Mouse (Mus musculus): Measurements from ENCODE around the gene Treml4. TPM values are rescaled to one million over a fixed set of nuclear protein-coding genes. Genes with fewer than 3 reads are reported as not detected.

Treml4 gene
- polyA plus RNA-seq, 1 experiment from 2014 or later: 0.43 TPM

GRCm38 (mm10) chr17:48268276-48268675, 4.2 kb downstream of the Treml4 start:
- Histone ChIP-seq H3K4me2 (replicated peaks; ENCODE audit: low read depth, low read length) (no peak overlapping the region), H3K4me1 (ENCODE audit: control insufficient read depth, insufficient read depth, low read length) (no peaks in the 10 kb centered on the region), H3K27me3 (ENCODE audit: control insufficient read depth, insufficient read depth, low read length) (no peaks in the 10 kb centered on the region), H3K4me3 (ENCODE audit: low read length) (no peak overlapping the region), H3K27ac (ENCODE audit: low read depth, low read length) (no peak overlapping the region), H3K9ac (ENCODE audit: low read depth, low read length) (no peak overlapping the region), H3K9me3 (ENCODE audit: control insufficient read depth, low read length) (no peaks in the 10 kb centered on the region), H3K36me3 (ENCODE audit: control insufficient read depth, insufficient read depth, low read length) (no peaks in the 10 kb centered on the region)
- no peak for ATAC-seq (ENCODE audit: low FRiP score, low TSS enrichment)

GRCm38 (mm10) chr17:48269833-48270232, 5.7 kb downstream of the Treml4 start:
- Histone ChIP-seq H3K36me3 (ENCODE audit: control insufficient read depth, insufficient read depth, low read length) (no peaks in the 10 kb centered on the region), H3K4me3 (ENCODE audit: low read length) (no peak overlapping the region), H3K4me2 (replicated peaks; ENCODE audit: low read depth, low read length) (no peak overlapping the region), H3K27me3 (ENCODE audit: control insufficient read depth, insufficient read depth, low read length) (no peaks in the 10 kb centered on the region), H3K27ac (ENCODE audit: low read depth, low read length) (no peak overlapping the region), H3K9me3 (ENCODE audit: control insufficient read depth, low read length) (no peaks in the 10 kb centered on the region), H3K9ac (ENCODE audit: low read depth, low read length) (no peak overlapping the region), H3K4me1 (ENCODE audit: control insufficient read depth, insufficient read depth, low read length) (no peaks in the 10 kb centered on the region)
- WGBS: 87% methylated on average over 4 of the region's 4 CpGs
- no peak for ATAC-seq (ENCODE audit: low FRiP score, low TSS enrichment)

- Histone ChIP-seq H3K27ac (ENCODE audit: low read depth, low read length) (no peak overlapping the region), H3K4me1 (ENCODE audit: control insufficient read depth, insufficient read depth, low read length) (no peaks in the 10 kb centered on the region), H3K9me3 (ENCODE audit: control insufficient read depth, low read length) (no peaks in the 10 kb centered on the region), H3K4me2 (replicated peaks; ENCODE audit: low read depth, low read length) (no peak overlapping the region), H3K36me3 (ENCODE audit: control insufficient read depth, insufficient read depth, low read length) (no peaks in the 10 kb centered on the region), H3K9ac (ENCODE audit: low read depth, low read length) (no peak overlapping the region), H3K27me3 (ENCODE audit: control insufficient read depth, insufficient read depth, low read length) (no peaks in the 10 kb centered on the region), H3K4me3 (ENCODE audit: low read length) (no peak overlapping the region)
- ATAC-seq (ENCODE audit: low FRiP score, low TSS enrichment): no peak
- WGBS: 71% methylated on average over 5 of the region's 5 CpGs
These were observed 8.1 kb downstream of the Treml4 start for GRCm38 (mm10) chr17:48272158-48272557.

- WGBS: 90% methylated on average over 4 of the region's 4 CpGs
These were observed 8.5 kb downstream of the Treml4 start for GRCm38 (mm10) chr17:48272598-48272997.

GRCm38 (mm10) chr17:48274098-48274497, 10.0 kb downstream of the Treml4 start:
- H3K9me3 ChIP-seq (ENCODE audit: control insufficient read depth, low read length): no peaks in the 10 kb centered on the region
- H3K36me3 ChIP-seq (ENCODE audit: control insufficient read depth, insufficient read depth, low read length): no peaks in the 10 kb centered on the region
- H3K4me2 ChIP-seq (replicated peaks; ENCODE audit: low read depth, low read length): no peak overlapping the region
- H3K4me3 ChIP-seq (ENCODE audit: low read length): no peak overlapping the region
- WGBS: 90% methylated on average over 4 of the region's 4 CpGs
- no peak for ATAC-seq (ENCODE audit: low FRiP score, low TSS enrichment)
- no peaks in the 10 kb centered on the region for H3K4me1 ChIP-seq (ENCODE audit: control insufficient read depth, insufficient read depth, low read length)
- no peaks in the 10 kb centered on the region for H3K27me3 ChIP-seq (ENCODE audit: control insufficient read depth, insufficient read depth, low read length)
- H3K9ac ChIP-seq (ENCODE audit: low read depth, low read length): no peak overlapping the region
- H3K27ac ChIP-seq (ENCODE audit: low read depth, low read length): no peak overlapping the region

More at GRCm38 (mm10) chr17:48272598-48272997, 8.5 kb downstream of the Treml4 start:
- H3K4me1 ChIP-seq (ENCODE audit: control insufficient read depth, insufficient read depth, low read length): no peaks in the 10 kb centered on the region
- H3K4me2 ChIP-seq (replicated peaks; ENCODE audit: low read depth, low read length): no peak overlapping the region
- H3K4me3 ChIP-seq (ENCODE audit: low read length): no peak overlapping the region
- no peaks in the 10 kb centered on the region for H3K9me3 ChIP-seq (ENCODE audit: control insufficient read depth, low read length)
- no peaks in the 10 kb centered on the region for H3K36me3 ChIP-seq (ENCODE audit: control insufficient read depth, insufficient read depth, low read length)
- no peak overlapping the region for H3K9ac ChIP-seq (ENCODE audit: low read depth, low read length)
- H3K27ac ChIP-seq (ENCODE audit: low read depth, low read length): no peak overlapping the region
- no peak for ATAC-seq (ENCODE audit: low FRiP score, low TSS enrichment)
- no peaks in the 10 kb centered on the region for H3K27me3 ChIP-seq (ENCODE audit: control insufficient read depth, insufficient read depth, low read length)

GRCm38 (mm10) chr17:48274885-48275284, 10.8 kb downstream of the Treml4 start:
- Histone ChIP-seq H3K36me3 (ENCODE audit: control insufficient read depth, insufficient read depth, low read length) (no peaks in the 10 kb centered on the region), H3K4me3 (ENCODE audit: low read length) (no peak overlapping the region), H3K4me2 (replicated peaks; ENCODE audit: low read depth, low read length) (no peak overlapping the region), H3K4me1 (ENCODE audit: control insufficient read depth, insufficient read depth, low read length) (no peaks in the 10 kb centered on the region), H3K9ac (ENCODE audit: low read depth, low read length) (no peak overlapping the region), H3K27ac (ENCODE audit: low read depth, low read length) (no peak overlapping the region), H3K27me3 (ENCODE audit: control insufficient read depth, insufficient read depth, low read length) (no peaks in the 10 kb centered on the region), H3K9me3 (ENCODE audit: control insufficient read depth, low read length) (no peaks in the 10 kb centered on the region)
- WGBS: 38% methylated on average over 6 of the region's 6 CpGs
- no peak for ATAC-seq (ENCODE audit: low FRiP score, low TSS enrichment)

GRCm38 (mm10) chr17:48275736-48276135, 11.6 kb downstream of the Treml4 start:
- ATAC-seq (ENCODE audit: low FRiP score, low TSS enrichment): no peak
- H3K36me3 ChIP-seq (ENCODE audit: control insufficient read depth, insufficient read depth, low read length): no peaks in the 10 kb centered on the region
- H3K27ac ChIP-seq (ENCODE audit: low read depth, low read length): no peak overlapping the region
- H3K4me3 ChIP-seq (ENCODE audit: low read length): no peak overlapping the region
- H3K9ac ChIP-seq (ENCODE audit: low read depth, low read length): no peak overlapping the region
- no peaks in the 10 kb centered on the region for H3K4me1 ChIP-seq (ENCODE audit: control insufficient read depth, insufficient read depth, low read length)
- H3K9me3 ChIP-seq (ENCODE audit: control insufficient read depth, low read length): no peaks in the 10 kb centered on the region
- H3K27me3 ChIP-seq (ENCODE audit: control insufficient read depth, insufficient read depth, low read length): no peaks in the 10 kb centered on the region
- 62% methylated on average over 7 of the region's 7 CpGs for WGBS
- H3K4me2 ChIP-seq (replicated peaks; ENCODE audit: low read depth, low read length): no peak overlapping the region

- H3K4me2 ChIP-seq (replicated peaks; ENCODE audit: low read depth, low read length): no peak overlapping the region
These were observed 14.3 kb downstream of the Treml4 start for GRCm38 (mm10) chr17:48278381-48278780.

GRCm38 (mm10) chr17:48279002-48279401, 14.9 kb downstream of the Treml4 start:
- H3K4me1 ChIP-seq (ENCODE audit: control insufficient read depth, insufficient read depth, low read length): 0 out of 2 replicates have a peak, but pooled peaks cover 2% of the 10 kb centered on the region
- H3K4me2 ChIP-seq (replicated peaks; ENCODE audit: low read depth, low read length): no peak overlapping the region
- no peak for ATAC-seq (ENCODE audit: low FRiP score, low TSS enrichment)
- H3K4me3 ChIP-seq (ENCODE audit: low read length): no peak overlapping the region
- no peaks in the 10 kb centered on the region for H3K9me3 ChIP-seq (ENCODE audit: control insufficient read depth, low read length)
- 77% methylated on average over 4 of the region's 4 CpGs for WGBS
- H3K27me3 ChIP-seq (ENCODE audit: control insufficient read depth, insufficient read depth, low read length): no peaks in the 10 kb centered on the region
- no peak overlapping the region for H3K9ac ChIP-seq (ENCODE audit: low read depth, low read length)
- H3K27ac ChIP-seq (ENCODE audit: low read depth, low read length): no peak overlapping the region
- no peaks in the 10 kb centered on the region for H3K36me3 ChIP-seq (ENCODE audit: control insufficient read depth, insufficient read depth, low read length)

More at GRCm38 (mm10) chr17:48278381-48278780, 14.3 kb downstream of the Treml4 start:
- Histone ChIP-seq H3K4me1 (ENCODE audit: control insufficient read depth, insufficient read depth, low read length) (0 out of 2 replicates have a peak, but pooled peaks cover 2% of the 10 kb centered on the region), H3K27ac (ENCODE audit: low read depth, low read length) (no peak overlapping the region), H3K27me3 (ENCODE audit: control insufficient read depth, insufficient read depth, low read length) (no peaks in the 10 kb centered on the region), H3K4me3 (ENCODE audit: low read length) (no peak overlapping the region), H3K9me3 (ENCODE audit: control insufficient read depth, low read length) (no peaks in the 10 kb centered on the region), H3K9ac (ENCODE audit: low read depth, low read length) (no peak overlapping the region), H3K36me3 (ENCODE audit: control insufficient read depth, insufficient read depth, low read length) (no peaks in the 10 kb centered on the region)
- no peak for ATAC-seq (ENCODE audit: low FRiP score, low TSS enrichment)
